Mouse (Mus musculus) left cerebral cortex, postnatal 10 days (tissue): ENCODE results near the gene 4931440F15Rik. TPM values are rescaled to one million over a fixed set of nuclear protein-coding genes. Genes with fewer than 3 reads are reported as not detected.

ENCODE experiments used
- total RNA-seq, 2 experiments: library from RNA; stranded (reverse); gene quantifications; 2 replicates each; pipeline ENCODE4 v1.2.3; 2021

The 4931440F15Rik gene
- total RNA-seq, 2 experiments from 2014 or later = 2.3 to 2.8 TPM

Other genes with a start within 250 kb of the 4931440F15Rik start
- gene Rtn4, start 132.7 kb downstream of the 4931440F15Rik start, total RNA-seq = 100 to 1,000 TPM; 562 to 579 TPM
- 10 to 100 TPM; 32.4 to 33.9 TPM for gene Eml6, start 200.4 kb upstream of the 4931440F15Rik start, total RNA-seq